Mouse (Mus musculus) adipocyte (in vitro differentiated cells): ENCODE measurements around the gene Olfr1037.
"Not testable (repeated sequence)": the region's sequence is repeated elsewhere in the genome, so short reads cannot be mapped to it uniquely, and the experiment has no call there.

Experiments used
- DNase-seq: peaks from one replicate; pipeline ENCODE4 v3.0.0-alpha.2; 2016; ENCODE audit warnings: low spot score

Olfr1037 gene

DNA sequence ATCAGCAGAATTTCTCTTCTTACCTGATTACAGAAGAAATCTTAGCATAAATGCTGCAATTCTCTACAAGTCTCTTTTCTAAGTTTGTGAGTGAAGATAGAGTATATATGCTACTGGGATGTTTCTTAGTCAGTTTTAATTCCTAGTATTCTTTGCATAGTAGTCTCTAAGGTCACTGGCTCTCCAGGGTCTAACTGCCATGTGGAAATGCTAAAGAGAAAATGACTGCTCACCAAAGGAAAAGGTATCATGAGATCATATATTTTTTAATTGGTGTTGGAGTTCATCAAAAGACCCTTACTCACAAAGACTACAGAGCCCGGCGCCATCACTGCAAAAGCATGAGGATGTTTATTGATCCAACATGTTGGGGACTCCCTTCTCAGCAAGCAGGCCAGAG is at the start of gene Olfr1037:
Gene Olfr1037, minus strand, starts transcription at position 101 of the 400 bp plus-strand sequence.
- DNase-seq, result peak; percentile 0

DNA sequence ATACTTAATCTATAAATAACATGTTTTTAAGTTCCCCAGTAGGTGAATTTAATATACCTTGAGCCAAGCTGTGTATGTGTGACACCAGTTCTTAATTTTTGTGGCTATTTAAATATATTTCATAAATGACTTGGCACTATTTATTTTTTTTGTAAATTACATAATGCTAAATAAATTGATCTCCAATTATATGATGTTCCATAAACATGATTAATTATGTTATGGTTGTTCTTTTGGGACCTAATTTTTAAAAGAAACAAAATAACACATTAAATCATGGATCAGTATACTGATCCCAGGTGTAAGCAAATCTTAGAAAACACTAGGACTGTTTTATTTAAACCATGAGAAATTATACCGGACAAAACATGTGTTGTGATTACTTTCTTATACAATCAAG is 48.6 kb upstream of the Olfr1037 start, which contains the start of gene Olfr1039:
Gene Olfr1039, minus strand, starts transcription at position 101 of the 400 bp plus-strand sequence.
- no peak for DNase-seq

DNA sequence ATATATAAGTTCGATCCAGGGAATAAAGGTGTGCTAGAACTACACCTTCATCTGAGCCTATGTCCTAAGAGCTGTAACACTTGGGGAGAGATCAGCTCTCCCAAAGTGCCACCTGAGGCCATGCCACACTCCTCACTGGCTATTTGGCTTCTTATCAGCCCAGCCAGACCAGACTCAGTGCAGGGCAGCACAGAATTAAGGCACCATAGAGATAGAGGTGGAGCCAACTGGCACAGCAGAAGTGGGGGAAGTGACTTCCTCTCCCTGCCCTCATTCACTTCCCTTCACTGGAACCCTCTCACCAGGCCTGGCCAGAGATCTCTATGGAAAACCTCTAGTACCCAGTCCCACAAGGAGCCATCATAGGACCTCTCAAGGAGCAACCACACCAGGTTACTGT is 6.7 kb downstream of the Olfr1037 start:
- not testable (repeated sequence) for DNase-seq

DNA sequence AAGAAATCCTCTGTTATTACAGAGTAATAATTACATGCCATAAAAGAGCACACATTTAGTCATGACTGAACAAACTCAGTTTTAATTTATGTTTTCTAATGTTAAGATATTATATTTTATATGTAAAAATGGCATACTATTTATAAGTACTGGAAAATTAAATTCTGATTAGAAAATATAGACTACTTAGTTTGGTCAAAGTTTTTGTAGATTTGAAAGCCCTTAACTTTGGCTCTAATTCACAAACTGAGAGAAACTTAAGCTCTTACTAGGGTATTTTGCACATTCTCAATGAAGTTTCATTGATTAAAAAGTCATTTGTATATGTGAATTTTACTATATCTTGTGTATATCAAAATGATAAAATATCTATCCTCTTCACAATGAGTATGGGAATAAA is 13.5 kb downstream of the Olfr1037 start, which contains the start of gene Olfr1036:
Gene Olfr1036, plus strand, starts transcription at position 301 of the 400 bp plus-strand sequence.
- not testable (repeated sequence) for DNase-seq

DNA sequence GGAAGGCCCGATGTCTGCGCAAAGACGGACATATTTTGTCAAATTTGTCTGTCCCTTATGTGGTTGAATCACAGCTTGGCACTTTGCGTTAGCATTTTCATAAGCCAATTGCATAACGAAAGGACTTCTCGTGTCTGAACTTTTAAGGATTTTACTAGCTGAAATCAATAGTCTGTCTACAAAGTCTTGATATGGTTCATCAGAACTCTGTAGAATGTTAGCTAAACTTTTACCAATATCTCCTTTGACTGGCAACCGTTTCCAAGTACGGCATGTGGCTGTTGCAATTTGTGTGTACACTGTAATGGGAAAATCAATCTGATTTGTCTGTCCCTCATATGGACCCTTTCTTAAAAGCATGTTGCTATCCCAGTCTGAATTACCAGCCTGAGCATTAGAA is 17.0 kb downstream of the Olfr1037 start:
- no peak for DNase-seq

DNA sequence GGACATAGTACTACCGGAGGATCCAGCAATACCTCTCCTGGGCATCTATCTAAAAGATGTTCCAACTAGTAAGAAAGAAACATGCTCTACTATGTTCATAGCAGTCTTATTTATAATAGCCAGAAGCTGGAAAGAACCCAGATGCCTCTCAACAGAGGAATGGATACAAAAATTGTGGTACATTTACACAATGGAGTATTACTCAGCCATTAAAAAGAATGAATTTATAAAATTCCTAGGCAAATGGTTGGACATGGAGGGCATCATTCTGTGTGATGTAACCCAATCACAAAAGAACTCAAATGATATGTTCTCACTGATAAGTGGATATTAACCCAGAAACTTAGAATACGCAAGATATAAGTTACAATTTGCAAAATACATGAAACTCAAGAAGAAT is 23.4 kb downstream of the Olfr1037 start:
- not testable (repeated sequence) for DNase-seq

DNA sequence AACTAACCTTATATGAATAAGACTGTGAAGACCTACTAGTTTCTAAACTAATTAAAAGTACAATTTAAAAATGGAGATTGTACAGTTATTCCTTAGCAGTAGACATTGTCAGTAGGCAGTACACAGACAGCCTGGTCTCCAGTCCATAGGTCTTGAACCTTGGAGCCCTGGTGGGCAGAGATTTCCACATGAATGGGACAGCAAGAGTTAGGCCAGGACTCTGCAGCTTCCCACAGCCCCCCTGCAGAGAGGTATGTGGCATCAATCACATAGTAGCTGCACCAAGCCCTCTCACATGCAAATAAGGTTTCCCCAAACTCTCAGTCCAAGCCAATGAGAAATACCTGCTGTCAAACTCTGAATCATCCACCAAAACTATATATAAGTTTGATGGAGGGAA is 36.4 kb downstream of the Olfr1037 start:
- not testable (repeated sequence) for DNase-seq

DNA sequence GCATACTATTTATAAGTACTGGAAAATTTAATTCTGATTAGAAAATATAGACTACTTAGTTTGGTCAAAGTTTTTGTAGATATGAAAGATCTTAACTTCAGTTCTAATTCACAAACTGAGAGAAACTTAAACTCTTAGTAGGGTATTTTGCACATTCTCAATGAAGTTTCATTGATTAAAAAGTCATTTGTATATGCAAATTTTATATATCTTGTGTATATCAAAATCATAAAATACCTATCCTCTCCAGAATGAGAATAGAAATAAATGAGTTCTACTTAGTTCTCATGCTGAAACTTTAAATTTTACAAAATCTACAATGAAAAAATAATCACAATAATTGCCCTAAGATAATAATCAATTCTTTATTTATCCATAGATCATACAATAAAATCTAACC is 41.6 kb downstream of the Olfr1037 start, which contains the start of gene Olfr1034:
Gene Olfr1034, plus strand, starts transcription at position 301 of the 400 bp plus-strand sequence.
- no peak for DNase-seq
